ENCODE assay signal across 9 mouse cellular contexts in genomic region chr13:59182630-59183029, GRCm38 (mm10).
DNase-seq lines count a peak whose midpoint lies in the region; ATAC-seq and TF ChIP-seq lines count a peak whose summit lies in the region.
"Had no signal": no experiment of that assay in that cellular context is flagged by ENCODE, and none has a peak within 500 bp of the region (broad histone marks: within the 10 kb centered on the region; RNA-seq: fewer than 3 reads in every experiment).

No protein-coding gene starts in this region.

- WGBS in forebrain, embryonic 16.5 days: 50% methylated on average over 5 of the region's 5 CpGs
- 60% methylated on average over 5 of the region's 5 CpGs for WGBS in forebrain, embryonic 10.5 days
- 65% methylated on average over 5 of the region's 5 CpGs for WGBS in liver, postnatal 0 days (ENCODE audit: insufficient replicate concordance)
- WGBS in stomach, postnatal 0 days: 53% methylated on average over 5 of the region's 5 CpGs

- TF ChIP-seq EP300 in liver, postnatal 0 days (IDR thresholded peaks at IDR 0.05; ENCODE audit: low read depth): no peak
- TF ChIP-seq EP300 in stomach, postnatal 0 days (optimal IDR thresholded peaks at IDR 0.05): no peak

- no peaks in the 10 kb centered on the region for H3K36me3 ChIP-seq in forebrain, embryonic 16.5 days (ENCODE audit: control insufficient read depth, insufficient read depth)
- H3K36me3 ChIP-seq in forebrain, embryonic 10.5 days (replicated peaks): no peaks in the 10 kb centered on the region
- H3K36me3 ChIP-seq in liver, postnatal 0 days (replicated peaks; ENCODE audit: insufficient read depth, low read length): no peaks in the 10 kb centered on the region
- no peaks in the 10 kb centered on the region for H3K36me3 ChIP-seq in stomach, postnatal 0 days (ENCODE audit: control insufficient read depth, insufficient read depth, low read length)

- H3K9ac ChIP-seq in forebrain, embryonic 16.5 days (replicated peaks; ENCODE audit: low read depth, low read length): no peak overlapping the region
- no peak overlapping the region for H3K9ac ChIP-seq in liver, postnatal 0 days (replicated peaks)
- H3K9ac ChIP-seq in stomach, postnatal 0 days (ENCODE audit: low read length): no peak overlapping the region

- no peak for DNase-seq in forebrain, embryonic 10.5 days (ENCODE audit: extremely low spot score, low spot score)
- DNase-seq in liver, postnatal 0 days: no peak
- no peak for DNase-seq in liver
- DNase-seq in embryo, embryonic 10.5 days (ENCODE audit: low spot score): peak; percentile 35
- DNase-seq in stomach, postnatal 0 days (ENCODE audit: low spot score): no peak
- no peak for DNase-seq in yolk sac, embryonic 10.5 days (ENCODE audit: low spot score)
- no peak for DNase-seq in spleen, adult 18-20 months
- DNase-seq: lung, adult 18-20 months had no signal

- peak; percentile 52; the same call in 1 of the 2 replicates for ATAC-seq in forebrain, embryonic 16.5 days
- no peak for ATAC-seq in liver, postnatal 0 days
- no peak for ATAC-seq in stomach, postnatal 0 days (ENCODE audit: low FRiP score, low TSS enrichment)

- H3K4me3 ChIP-seq in forebrain, embryonic 16.5 days (replicated peaks; ENCODE audit: low read length): no peak overlapping the region
- no peak overlapping the region for H3K4me3 ChIP-seq in forebrain, embryonic 10.5 days
- no peak overlapping the region for H3K4me3 ChIP-seq in liver, postnatal 0 days (ENCODE audit: low read depth, low read length)
- H3K4me3 ChIP-seq in stomach, postnatal 0 days (ENCODE audit: low read depth, low read length): no peak overlapping the region

- no peak overlapping the region for H3K27ac ChIP-seq in forebrain, embryonic 16.5 days (ENCODE audit: low read length)
- no peak overlapping the region for H3K27ac ChIP-seq in forebrain, embryonic 10.5 days
- no peak overlapping the region for H3K27ac ChIP-seq in liver, postnatal 0 days (ENCODE audit: low read depth)
- no peak overlapping the region for H3K27ac ChIP-seq in stomach, postnatal 0 days (replicated peaks)

- 0 out of 2 replicates have a peak, but pooled peaks have one; percentile 13 for TF ChIP-seq CTCF in liver, postnatal 0 days (IDR thresholded peaks at IDR 0.05; ENCODE audit: low read depth)
- peak; percentile 53 for TF ChIP-seq CTCF in stomach, postnatal 0 days (IDR thresholded peaks at IDR 0.05; ENCODE audit: low read depth)

- peaks cover 14% of the 10 kb centered on the region for H3K4me1 ChIP-seq in forebrain, embryonic 16.5 days (replicated peaks; ENCODE audit: control insufficient read depth, insufficient read depth, low read length)
- H3K4me1 ChIP-seq in forebrain, embryonic 10.5 days: peaks cover 8% of the 10 kb centered on the region
- H3K4me1 ChIP-seq in liver, postnatal 0 days (ENCODE audit: insufficient read depth): no peaks in the 10 kb centered on the region
- H3K4me1 ChIP-seq in stomach, postnatal 0 days (replicated peaks; ENCODE audit: control insufficient read depth, insufficient read depth): no peaks in the 10 kb centered on the region

- H3K27me3 ChIP-seq in forebrain, embryonic 16.5 days (replicated peaks; ENCODE audit: control insufficient read depth, insufficient read depth, low read length): no peaks in the 10 kb centered on the region
- no peaks in the 10 kb centered on the region for H3K27me3 ChIP-seq in forebrain, embryonic 10.5 days (ENCODE audit: poor library complexity, severe bottlenecking)
- no peaks in the 10 kb centered on the region for H3K27me3 ChIP-seq in liver, postnatal 0 days (ENCODE audit: insufficient read depth, low read length)
- no peaks in the 10 kb centered on the region for H3K27me3 ChIP-seq in stomach, postnatal 0 days (ENCODE audit: control insufficient read depth, insufficient read depth, low read length)

- no peak overlapping the region for H3K4me2 ChIP-seq in forebrain, embryonic 16.5 days (ENCODE audit: low read length)
- H3K4me2 ChIP-seq in liver, postnatal 0 days (ENCODE audit: low read depth, low read length): no peak overlapping the region
- H3K4me2 ChIP-seq in stomach, postnatal 0 days (replicated peaks; ENCODE audit: low read depth): no peak overlapping the region

- H3K9me3 ChIP-seq in forebrain, embryonic 16.5 days (ENCODE audit: control insufficient read depth, low read length): no peaks in the 10 kb centered on the region
- H3K9me3 ChIP-seq in forebrain, embryonic 10.5 days: no peaks in the 10 kb centered on the region
- H3K9me3 ChIP-seq in liver, postnatal 0 days (ENCODE audit: low read length): 0 out of 2 replicates have a peak, but pooled peaks cover 2% of the 10 kb centered on the region
- H3K9me3 ChIP-seq in stomach, postnatal 0 days (ENCODE audit: control insufficient read depth, low read length): no peaks in the 10 kb centered on the region
